Mouse (Mus musculus): Measurements from ENCODE around the gene Cyp46a1. TPM values are rescaled to one million over a fixed set of nuclear protein-coding genes. Genes with fewer than 3 reads are reported as not detected.

Cyp46a1 gene
- polyA plus RNA-seq, 1 experiment: 0.72 TPM

DNA sequence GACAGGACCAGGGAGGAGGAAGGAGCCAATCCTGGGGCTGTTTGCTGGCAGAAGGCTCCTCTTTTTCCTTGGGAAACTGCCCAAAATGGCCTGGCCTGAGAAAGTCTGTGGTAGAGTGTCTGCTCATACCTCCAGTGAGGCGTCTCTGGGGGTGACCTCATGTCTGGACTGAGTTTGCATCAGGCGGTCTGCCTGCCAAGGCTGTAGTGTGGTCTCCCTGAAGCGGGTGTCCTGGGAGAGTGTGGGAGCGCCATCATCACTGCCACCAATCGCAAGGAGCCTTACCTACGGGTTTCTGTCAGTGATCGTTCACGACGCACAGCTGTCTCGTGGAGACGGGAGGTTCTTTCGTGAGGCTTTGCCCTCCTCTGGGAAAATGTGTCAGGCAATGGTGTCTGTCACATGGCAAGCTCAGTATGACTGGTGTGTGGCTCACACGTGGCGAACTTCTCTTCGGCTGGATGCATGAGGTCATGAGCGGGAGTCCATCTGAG lies 25.8 kb upstream of the Cyp46a1 start:
- H3K27ac ChIP-seq (ENCODE audit: control insufficient read depth, insufficient read depth, low read depth, low read length, poor library complexity): no peak overlapping the region
- no peaks in the 10 kb centered on the region for H3K4me1 ChIP-seq (ENCODE audit: control insufficient read depth, insufficient read depth, low read length)
- TF ChIP-seq POLR2A (IDR thresholded peaks at IDR 0.05; ENCODE audit: borderline replicate concordance, control insufficient read depth, low read depth, low read length): no peak
- TF ChIP-seq CTCF (IDR thresholded peaks at IDR 0.05; ENCODE audit: control insufficient read depth, insufficient read depth, low read length): no peak
- no peak overlapping the region for H3K4me3 ChIP-seq (replicated peaks; ENCODE audit: control insufficient read depth, low read depth, low read length)
- WGBS: 86% methylated on average over 16 of the region's 16 CpGs

- no peak overlapping the region for H3K27ac ChIP-seq (ENCODE audit: control insufficient read depth, insufficient read depth, low read depth, low read length, poor library complexity)
- WGBS: 20% methylated on average over 7 of the region's 8 CpGs
- H3K4me1 ChIP-seq (ENCODE audit: control insufficient read depth, insufficient read depth, low read length): no peaks in the 10 kb centered on the region
- no peak overlapping the region for H3K4me3 ChIP-seq (replicated peaks; ENCODE audit: control insufficient read depth, low read depth, low read length)
- TF ChIP-seq POLR2A (IDR thresholded peaks at IDR 0.05; ENCODE audit: borderline replicate concordance, control insufficient read depth, low read depth, low read length) (no peak), CTCF (IDR thresholded peaks at IDR 0.05; ENCODE audit: control insufficient read depth, insufficient read depth, low read length) (no peak)
Observed at GRCm38 (mm10) chr12:108309116-108309794, 24.9 kb upstream of the Cyp46a1 start.

DNA sequence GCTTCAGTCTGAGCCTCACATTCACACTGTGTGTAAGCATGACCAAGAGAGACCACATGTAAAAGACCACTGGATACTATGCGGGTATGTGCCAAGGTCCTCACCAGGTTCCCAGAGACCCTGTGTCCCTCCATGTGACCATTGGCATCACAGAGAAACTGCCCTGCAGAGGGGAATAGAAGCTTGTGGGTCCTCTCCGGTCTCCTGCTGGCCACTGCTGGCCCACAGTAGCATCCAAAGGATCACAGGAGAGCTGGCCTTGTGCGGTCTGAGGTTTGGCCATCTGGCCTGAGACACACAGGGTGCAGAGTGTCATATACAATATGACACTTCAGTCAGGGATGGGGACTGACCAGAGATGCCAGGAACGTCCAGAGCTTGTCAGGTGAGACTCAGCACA lies 24.1 kb upstream of the Cyp46a1 start:
- no peak for TF ChIP-seq CTCF (IDR thresholded peaks at IDR 0.05; ENCODE audit: control insufficient read depth, insufficient read depth, low read length)
- TF ChIP-seq POLR2A (IDR thresholded peaks at IDR 0.05; ENCODE audit: borderline replicate concordance, control insufficient read depth, low read depth, low read length): no peak
- Histone ChIP-seq H3K4me3 (replicated peaks; ENCODE audit: control insufficient read depth, low read depth, low read length) (no peak overlapping the region), H3K27ac (ENCODE audit: control insufficient read depth, insufficient read depth, low read depth, low read length, poor library complexity) (no peak overlapping the region), H3K4me1 (ENCODE audit: control insufficient read depth, insufficient read depth, low read length) (no peaks in the 10 kb centered on the region)
- WGBS: 70% methylated on average over 4 of the region's 4 CpGs

DNA sequence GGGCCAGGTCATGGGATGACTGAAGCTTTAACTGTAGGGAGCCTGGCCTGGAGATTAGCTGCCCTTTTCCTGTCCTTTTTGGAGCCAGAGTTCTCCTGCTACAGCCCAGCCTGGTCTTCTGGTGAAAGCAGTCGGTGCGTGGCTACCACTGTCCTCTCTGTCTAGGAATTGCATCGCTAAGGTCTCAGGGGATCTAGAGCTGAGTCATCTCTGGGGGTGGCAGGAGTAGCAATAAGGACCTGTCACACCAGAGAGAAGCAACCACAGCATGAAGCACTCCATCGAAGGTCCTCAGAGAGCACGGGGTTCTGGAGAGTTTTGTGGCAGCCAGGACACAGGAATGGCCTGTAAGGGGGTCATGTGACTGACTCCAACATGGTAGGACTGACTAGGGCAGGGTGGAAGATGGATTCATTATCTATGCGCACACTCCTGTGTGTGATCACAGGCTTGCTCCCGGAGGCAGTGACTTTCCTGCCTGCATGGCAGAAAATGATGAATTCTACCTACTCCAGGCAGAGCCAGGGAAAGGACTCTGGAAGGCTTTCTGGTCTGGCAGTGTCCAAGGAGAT lies 23.6 kb upstream of the Cyp46a1 start:
- TF ChIP-seq CTCF (IDR thresholded peaks at IDR 0.05; ENCODE audit: control insufficient read depth, insufficient read depth, low read length) (no peak), POLR2A (IDR thresholded peaks at IDR 0.05; ENCODE audit: borderline replicate concordance, control insufficient read depth, low read depth, low read length) (no peak)
- 57% methylated on average over 7 of the region's 7 CpGs for WGBS
- Histone ChIP-seq H3K27ac (ENCODE audit: control insufficient read depth, insufficient read depth, low read depth, low read length, poor library complexity) (no peak overlapping the region), H3K4me3 (replicated peaks; ENCODE audit: control insufficient read depth, low read depth, low read length) (no peak overlapping the region), H3K4me1 (ENCODE audit: control insufficient read depth, insufficient read depth, low read length) (no peaks in the 10 kb centered on the region)

- 87% methylated on average over 27 of the region's 27 CpGs for WGBS
- no peaks in the 10 kb centered on the region for H3K4me1 ChIP-seq (ENCODE audit: control insufficient read depth, insufficient read depth, low read length)
- TF ChIP-seq POLR2A (IDR thresholded peaks at IDR 0.05; ENCODE audit: borderline replicate concordance, control insufficient read depth, low read depth, low read length) (no peak), CTCF (IDR thresholded peaks at IDR 0.05; ENCODE audit: control insufficient read depth, insufficient read depth, low read length) (no peak)
- no peak overlapping the region; the same call in 1 of the 2 replicates for H3K27ac ChIP-seq (ENCODE audit: control insufficient read depth, insufficient read depth, low read depth, low read length, poor library complexity)
- no peak overlapping the region for H3K4me3 ChIP-seq (replicated peaks; ENCODE audit: control insufficient read depth, low read depth, low read length)
Observed at GRCm38 (mm10) chr12:108311741-108312290, 22.4 kb upstream of the Cyp46a1 start.

DNA sequence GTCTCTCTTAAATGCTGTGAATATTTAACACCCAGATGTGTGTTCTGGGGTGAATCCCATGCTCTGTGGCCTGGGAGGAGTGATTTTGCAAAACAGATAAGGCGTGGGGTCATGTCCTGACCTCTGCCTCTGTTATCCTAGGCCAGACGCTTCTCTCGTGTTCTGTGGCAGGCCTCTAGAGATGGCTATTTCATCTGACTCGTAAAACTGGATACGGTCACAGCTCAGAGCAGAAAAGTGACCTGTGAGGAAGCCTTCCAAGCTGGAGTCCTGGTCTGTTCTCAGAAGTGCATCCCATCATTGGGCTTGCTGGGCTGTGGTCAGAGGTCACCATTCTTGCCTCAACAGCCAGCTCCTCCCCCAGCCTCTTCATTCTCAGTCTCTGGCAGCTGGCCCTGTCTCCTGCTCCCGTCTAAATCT lies 21.7 kb upstream of the Cyp46a1 start:
- H3K27ac ChIP-seq (ENCODE audit: control insufficient read depth, insufficient read depth, low read depth, low read length, poor library complexity): no peak overlapping the region
- 68% methylated on average over 6 of the region's 6 CpGs for WGBS
- no peak for TF ChIP-seq CTCF (IDR thresholded peaks at IDR 0.05; ENCODE audit: control insufficient read depth, insufficient read depth, low read length)
- TF ChIP-seq POLR2A (IDR thresholded peaks at IDR 0.05; ENCODE audit: borderline replicate concordance, control insufficient read depth, low read depth, low read length): no peak
- H3K4me1 ChIP-seq (ENCODE audit: control insufficient read depth, insufficient read depth, low read length): no peaks in the 10 kb centered on the region
- no peak overlapping the region for H3K4me3 ChIP-seq (replicated peaks; ENCODE audit: control insufficient read depth, low read depth, low read length)

DNA sequence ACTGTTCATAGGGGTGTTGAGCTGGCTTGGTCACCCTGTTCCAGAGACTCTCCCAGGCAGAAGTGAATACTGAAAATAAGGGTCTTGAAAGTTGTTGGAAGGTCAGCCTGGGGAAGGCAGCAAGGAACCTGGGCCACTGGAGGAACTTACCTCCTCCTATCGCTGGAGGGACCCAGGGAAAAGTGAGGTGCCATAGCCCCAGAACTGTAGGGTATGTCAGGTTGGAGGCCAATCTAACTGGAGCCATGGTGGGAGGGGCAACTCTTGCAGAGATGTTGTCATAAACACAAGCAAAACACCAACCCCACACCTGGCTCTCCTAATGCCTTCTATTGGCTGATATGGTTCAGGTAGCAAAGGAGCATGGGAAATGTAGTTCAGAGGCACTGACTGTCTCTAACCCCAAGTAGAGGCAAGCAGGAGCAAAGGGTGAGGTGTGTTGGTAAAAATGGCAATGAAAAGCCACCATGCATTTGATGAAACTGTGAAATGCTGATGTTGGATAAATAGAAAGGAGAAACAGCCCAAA lies 20.9 kb upstream of the Cyp46a1 start:
- Histone ChIP-seq H3K4me1 (ENCODE audit: control insufficient read depth, insufficient read depth, low read length) (no peaks in the 10 kb centered on the region), H3K27ac (ENCODE audit: control insufficient read depth, insufficient read depth, low read depth, low read length, poor library complexity) (no peak overlapping the region), H3K4me3 (replicated peaks; ENCODE audit: control insufficient read depth, low read depth, low read length) (no peak overlapping the region)
- TF ChIP-seq POLR2A (IDR thresholded peaks at IDR 0.05; ENCODE audit: borderline replicate concordance, control insufficient read depth, low read depth, low read length): no peak
- no peak for TF ChIP-seq CTCF (IDR thresholded peaks at IDR 0.05; ENCODE audit: control insufficient read depth, insufficient read depth, low read length)
- 65% methylated on average over 1 of the region's 1 CpGs for WGBS

- no peak for TF ChIP-seq CTCF (IDR thresholded peaks at IDR 0.05; ENCODE audit: control insufficient read depth, insufficient read depth, low read length)
- no peak for TF ChIP-seq POLR2A (IDR thresholded peaks at IDR 0.05; ENCODE audit: borderline replicate concordance, control insufficient read depth, low read depth, low read length)
- no peak overlapping the region for H3K4me3 ChIP-seq (replicated peaks; ENCODE audit: control insufficient read depth, low read depth, low read length)
- H3K27ac ChIP-seq (ENCODE audit: control insufficient read depth, insufficient read depth, low read depth, low read length, poor library complexity): no peak overlapping the region
- WGBS: 37% methylated on average over 10 of the region's 10 CpGs
- no peaks in the 10 kb centered on the region for H3K4me1 ChIP-seq (ENCODE audit: control insufficient read depth, insufficient read depth, low read length)
Observed at GRCm38 (mm10) chr12:108315818-108316217, 18.4 kb upstream of the Cyp46a1 start.

All from bone marrow, adult 2 months (tissue).